Mouse (Mus musculus) kidney, adult 11 months (tissue): ENCODE data around the gene Tbx5.

Experiments
- DNase-seq: peaks from one replicate; pipeline ENCODE4 v3.0.0; 2022

Tbx5 gene

DNA sequence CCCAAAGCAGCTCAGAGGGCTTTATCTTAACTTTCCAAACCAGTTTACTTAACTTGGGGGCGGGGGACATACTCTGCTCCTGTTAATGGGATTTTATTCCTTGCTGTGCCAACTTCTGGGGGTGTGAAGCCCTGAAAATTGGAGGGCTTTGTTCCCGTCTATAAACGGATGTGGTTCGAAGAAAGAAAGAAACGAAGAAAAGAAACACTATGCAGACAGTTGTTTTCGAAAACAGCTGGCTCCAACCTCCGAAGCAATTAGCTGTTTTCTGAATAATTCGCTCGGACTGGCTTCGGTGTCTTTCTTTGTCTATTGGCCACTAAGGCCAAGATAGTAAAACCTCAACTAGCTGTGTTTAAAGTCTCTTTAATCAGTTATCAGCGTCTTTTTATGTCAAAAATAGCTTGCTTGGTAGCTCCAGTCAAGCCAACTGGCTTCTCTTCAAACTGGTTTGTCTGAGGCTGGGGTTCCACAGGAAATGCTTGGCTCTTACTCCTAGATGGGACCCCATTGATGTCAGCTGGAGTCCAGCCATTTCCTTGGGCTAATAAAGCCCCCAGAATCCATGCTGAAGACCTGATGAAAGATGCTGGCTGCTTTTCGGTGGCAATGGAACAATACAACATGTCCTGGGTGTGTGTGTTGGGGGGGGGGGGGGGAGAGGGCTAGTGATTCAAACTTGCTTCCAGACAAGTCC is 21.3 kb upstream of the Tbx5 start:
- no peak for DNase-seq

DNA sequence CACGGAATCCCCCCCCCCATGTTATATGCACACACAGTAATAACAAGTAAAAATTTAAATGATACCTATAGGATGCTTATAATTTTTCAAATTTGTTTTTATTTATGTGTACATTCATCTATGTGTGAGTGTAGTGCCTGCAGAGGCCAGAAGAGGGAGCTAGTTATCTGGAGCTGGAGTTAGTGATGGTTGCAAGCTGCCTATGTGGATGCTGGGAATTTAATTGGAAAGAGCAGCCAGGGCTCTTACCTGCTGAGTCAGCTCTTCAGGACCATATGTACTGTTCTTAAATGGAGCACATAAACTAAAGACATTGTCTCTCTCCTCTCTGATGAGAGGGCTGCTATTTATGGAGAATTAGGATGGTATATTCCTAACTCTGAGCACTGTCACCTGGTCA is 17.2 kb upstream of the Tbx5 start:
- no peak for DNase-seq

- no peak for DNase-seq
These were observed 12.0 kb upstream of the Tbx5 start for GRCm38 (mm10) chr5:119820452-119820851.

- DNase-seq: no peak
These were observed 11.0 kb upstream of the Tbx5 start for GRCm38 (mm10) chr5:119821506-119821905.

GRCm38 (mm10) chr5:119827341-119827740 is 5.1 kb upstream of the Tbx5 start:
- no peak for DNase-seq

DNA sequence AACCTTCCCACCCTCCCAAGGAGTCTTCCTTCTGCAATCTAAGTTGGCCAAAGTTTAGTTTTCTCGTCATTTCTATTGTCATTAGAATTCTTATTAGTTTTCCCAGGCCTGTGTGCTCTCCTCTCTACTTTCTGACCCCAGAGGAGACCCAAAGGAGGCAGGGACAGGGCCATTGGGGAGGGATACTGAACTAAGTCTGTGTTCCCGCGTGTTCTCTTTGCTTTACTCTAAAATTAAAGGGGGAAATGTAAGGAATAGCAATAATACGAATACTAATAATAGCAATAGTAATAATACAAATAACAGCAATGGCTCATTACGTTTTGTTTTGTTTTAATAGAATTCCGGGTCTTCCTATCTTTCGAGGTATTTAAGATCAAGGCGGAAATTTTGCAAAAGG is 1.9 kb upstream of the Tbx5 start:
- no peak for DNase-seq

GRCm38 (mm10) chr5:119831201-119831771 is 1.2 kb upstream of the Tbx5 start:
- no peak for DNase-seq

DNA sequence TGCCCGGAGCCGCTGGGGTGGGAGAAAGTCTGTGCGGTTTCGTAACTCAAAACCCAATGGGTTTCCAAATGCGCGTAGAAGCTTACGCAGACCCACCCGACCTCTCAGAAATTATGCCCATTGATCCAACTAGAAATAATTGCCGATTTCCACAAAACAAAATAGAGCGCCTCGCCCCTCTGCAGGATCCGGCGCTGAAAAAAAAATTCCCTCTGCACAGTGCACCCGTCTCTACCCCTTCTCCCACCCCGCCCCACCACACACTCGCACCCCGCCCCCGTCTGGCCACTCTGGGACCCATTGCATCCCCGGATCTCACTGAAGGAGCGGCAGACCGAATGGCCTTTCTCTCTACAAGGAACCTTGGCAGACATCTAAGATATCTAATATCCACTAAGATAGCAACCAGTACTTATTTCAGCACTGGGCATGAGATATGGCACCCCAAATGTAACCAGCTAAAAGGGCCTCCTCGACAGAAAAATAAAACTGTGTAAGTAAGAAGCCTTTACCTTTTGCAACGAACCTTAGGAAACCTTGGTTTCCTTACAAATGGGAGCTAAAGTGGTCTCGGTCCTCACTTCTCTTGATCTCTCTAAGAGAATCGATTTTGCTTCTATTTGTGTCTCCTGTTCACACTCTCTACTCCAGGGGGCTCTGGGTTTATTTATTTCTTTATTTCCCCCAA is 533 bp upstream of the Tbx5 start:
- DNase-seq: no peak

GRCm38 (mm10) chr5:119833223-119834030 is 959 bp downstream of the Tbx5 start:
- DNase-seq: no peak

DNA sequence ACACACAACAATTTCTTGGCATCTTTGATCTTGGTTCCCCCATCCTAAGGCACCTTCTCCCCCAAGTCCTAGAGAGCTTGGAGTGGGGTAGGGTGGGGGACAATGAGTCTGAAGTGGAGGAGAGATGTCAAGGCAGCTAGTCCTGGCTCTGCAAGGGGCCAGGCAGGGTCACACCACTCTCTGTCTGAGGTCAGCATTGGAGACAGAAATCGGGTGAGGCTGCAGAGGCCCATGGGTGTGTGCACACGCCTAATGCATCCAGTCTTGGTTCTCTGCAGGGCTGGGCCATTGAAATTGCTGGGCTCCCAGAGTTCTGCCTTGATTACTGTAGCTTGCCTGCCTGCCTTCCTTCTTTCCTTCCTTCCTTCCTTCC is 1.5 kb downstream of the Tbx5 start:
- no peak for DNase-seq

GRCm38 (mm10) chr5:119835053-119835867 is 2.8 kb downstream of the Tbx5 start:
- no peak for DNase-seq

GRCm38 (mm10) chr5:119835868-119836209 is 3.4 kb downstream of the Tbx5 start:
- DNase-seq: no peak

DNA sequence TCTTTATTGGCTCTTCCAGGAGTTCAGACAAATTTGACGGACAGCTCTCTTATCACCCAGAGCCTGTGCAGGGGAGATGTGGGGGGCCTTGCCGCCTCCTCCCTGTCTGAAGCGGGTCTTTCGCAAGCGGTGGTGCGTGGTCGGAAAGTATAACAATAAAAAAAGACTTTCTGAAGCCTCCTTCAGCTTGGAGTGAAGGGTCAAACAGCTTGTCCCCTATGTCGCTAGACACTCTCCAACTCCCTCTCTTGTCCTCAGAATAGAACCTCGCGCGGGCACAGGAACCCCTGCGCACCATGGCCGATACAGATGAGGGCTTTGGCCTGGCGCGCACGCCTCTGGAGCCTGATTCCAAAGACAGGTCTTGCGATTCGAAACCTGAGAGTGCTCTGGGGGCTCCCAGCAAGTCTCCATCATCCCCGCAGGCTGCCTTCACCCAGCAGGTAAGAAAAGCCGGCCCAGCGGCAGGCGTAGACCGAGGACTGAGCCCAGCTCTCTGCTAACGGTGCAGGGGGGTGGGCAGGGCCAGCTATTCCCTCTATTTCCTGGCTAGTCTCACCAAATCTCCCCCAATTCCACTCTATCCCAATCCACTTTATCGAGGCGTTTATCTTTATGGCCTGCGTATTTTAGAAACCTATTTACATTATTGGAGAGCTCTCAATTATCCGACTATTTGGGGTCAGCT is 4.3 kb downstream of the Tbx5 start:
- DNase-seq: no peak

GRCm38 (mm10) chr5:119837306-119837675 is 4.8 kb downstream of the Tbx5 start:
- DNase-seq: no peak

DNA sequence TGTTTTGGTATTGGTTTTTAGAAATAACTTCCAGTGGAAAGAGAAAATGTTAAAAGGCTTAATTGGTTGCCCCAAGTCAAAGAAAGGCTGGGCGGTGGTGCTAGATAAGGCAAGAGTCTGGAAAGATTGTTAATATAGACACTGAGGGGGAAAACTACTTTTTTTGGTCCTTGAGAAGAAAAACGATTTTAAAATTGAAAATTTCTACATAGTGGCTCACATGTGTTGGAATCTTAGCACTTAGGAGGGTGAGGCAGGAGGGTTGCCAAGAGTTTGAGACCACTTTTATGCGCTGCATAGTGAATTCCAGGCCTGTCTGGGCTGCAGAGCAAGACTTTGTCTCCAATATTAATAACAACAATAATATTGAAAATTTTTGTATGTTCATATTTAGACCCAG is 5.4 kb downstream of the Tbx5 start:
- DNase-seq: no peak

- no peak for DNase-seq
These were observed 6.0 kb downstream of the Tbx5 start for GRCm38 (mm10) chr5:119838441-119838840.

DNA sequence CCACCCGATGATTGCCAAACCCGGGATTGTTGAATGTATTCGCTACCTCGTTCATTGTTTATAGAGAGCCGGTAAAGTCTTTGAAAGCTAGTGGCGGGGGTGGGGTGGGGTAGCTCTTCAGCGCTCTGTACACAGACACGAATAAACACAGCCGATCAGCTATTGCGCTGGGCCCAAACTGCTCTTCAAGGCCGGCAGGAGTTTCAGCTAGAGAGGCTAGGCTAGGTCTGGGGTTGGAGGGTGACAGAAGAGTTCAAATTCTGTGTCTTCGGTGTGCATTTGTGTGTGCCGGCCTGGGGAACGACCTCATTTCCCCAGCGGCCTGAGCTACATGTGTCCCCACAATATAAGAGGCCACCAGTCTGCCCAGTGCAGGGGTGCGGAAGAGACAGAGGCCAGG is 6.7 kb downstream of the Tbx5 start:
- no peak for DNase-seq

DNA sequence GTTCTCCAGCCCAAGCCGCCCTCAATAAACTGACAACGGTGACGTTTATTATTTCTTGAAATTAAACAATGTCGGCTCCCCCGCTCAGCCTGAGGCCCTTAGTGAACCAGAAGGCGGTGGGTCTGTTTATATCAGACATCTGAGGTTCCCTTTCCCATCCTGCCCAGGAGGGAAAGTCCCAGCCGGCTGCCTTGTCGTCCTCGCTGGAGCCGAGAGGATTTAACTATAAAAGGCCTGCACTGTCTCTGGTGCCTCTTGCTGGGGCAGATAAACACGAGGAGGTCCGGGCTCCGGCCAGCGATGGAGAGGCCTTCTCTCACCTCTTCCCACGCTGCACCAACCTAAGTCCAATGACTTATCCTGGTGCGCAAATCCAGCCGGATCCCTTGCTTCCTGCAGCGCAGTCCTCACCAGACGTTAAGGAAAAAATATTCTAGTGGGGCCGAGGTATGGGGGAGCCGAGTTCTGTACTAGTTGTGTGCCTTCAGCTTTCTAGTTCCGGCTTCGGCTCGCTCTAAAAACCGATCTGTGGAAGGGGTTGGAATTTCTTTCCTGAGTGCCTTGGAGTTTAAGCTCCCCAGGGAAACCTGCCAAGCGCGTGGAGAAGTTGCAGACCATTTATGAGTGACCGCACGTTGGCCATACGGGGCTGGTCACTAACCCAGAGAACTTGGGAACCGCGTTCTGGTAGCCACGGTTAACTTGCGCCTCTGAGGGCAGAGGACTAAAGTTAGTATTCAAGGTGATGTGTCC is 7.3 kb downstream of the Tbx5 start:
- no peak for DNase-seq

GRCm38 (mm10) chr5:119840404-119840803 is 7.9 kb downstream of the Tbx5 start:
- no peak for DNase-seq

DNA sequence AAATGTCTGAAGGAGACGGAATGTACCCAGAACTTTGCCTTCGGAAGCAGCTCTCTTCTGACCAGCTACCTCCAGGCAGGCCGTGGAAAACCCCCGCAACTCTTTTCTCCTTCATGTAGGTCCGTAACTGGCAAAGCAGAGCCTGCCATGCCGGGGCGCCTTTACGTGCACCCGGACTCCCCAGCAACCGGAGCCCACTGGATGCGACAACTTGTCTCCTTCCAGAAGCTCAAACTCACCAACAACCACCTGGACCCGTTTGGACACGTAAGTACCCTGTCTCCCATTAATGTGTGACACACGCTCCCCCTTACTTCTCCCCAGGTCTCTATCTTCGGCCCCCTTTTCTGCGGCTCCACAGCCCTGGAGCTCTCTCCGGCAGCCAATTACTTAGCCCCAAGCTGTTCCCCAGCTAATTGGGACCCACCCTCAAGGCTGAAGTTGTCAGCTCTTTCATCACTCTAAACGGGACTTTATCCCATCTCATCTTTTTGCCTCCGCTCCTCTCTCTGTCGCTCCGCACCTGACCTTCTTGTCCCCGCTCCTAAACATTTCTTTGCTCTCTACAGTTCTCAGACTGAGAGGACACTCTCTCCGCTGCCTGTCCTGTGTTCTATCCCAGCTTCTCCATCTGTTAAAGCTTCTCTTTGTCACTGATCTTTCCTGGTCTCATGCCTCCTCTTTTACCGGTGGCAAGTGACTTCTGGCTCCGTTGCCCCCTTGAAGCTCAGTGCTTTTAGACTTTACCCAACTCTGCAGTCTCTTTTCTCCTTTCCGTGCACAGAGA is 9.4 kb downstream of the Tbx5 start:
- no peak for DNase-seq
